Mouse (Mus musculus) stomach, embryonic 15.5 days (tissue): ENCODE data around the gene Snrnp70. TPM values are rescaled to one million over a fixed set of nuclear protein-coding genes. Genes with fewer than 3 reads are reported as not detected.

ENCODE experiments used
- ATAC-seq: fragments of 200-750 bp; cut with Nextera tagmentation; 2 replicates; pipeline ENCODE4 v1.8.0; 2017; ENCODE audit warnings: low read depth, moderate number of reproducible peaks, moderate TSS enrichment; ENCODE audit not compliant: insufficient read depth, low FRiP score
- H3K27ac ChIP-seq: fragments of 300-500 bp; sonication (generic); 2 replicates; pipeline ENCODE4 v1.5.1; 2015; ENCODE audit warnings: mild to moderate bottlenecking, inconsistent platforms
- H3K27me3 ChIP-seq: fragments of 300-500 bp; sonication (generic); replicated peaks from 2 replicates; pipeline ENCODE4 v1.6.1; 2015; ENCODE audit warnings: inconsistent platforms
- H3K36me3 ChIP-seq: fragments of 300-500 bp; sonication (generic); 2 replicates; pipeline ENCODE4 v1.6.1; 2015; ENCODE audit warnings: inconsistent platforms
- H3K4me1 ChIP-seq: fragments of 300-500 bp; sonication (generic); 2 replicates; pipeline ENCODE4 v1.6.1; 2015; ENCODE audit warnings: inconsistent platforms
- H3K4me2 ChIP-seq: fragments of 300-500 bp; sonication (generic); 2 replicates; pipeline ENCODE4 v1.6.1; 2015; ENCODE audit warnings: mild to moderate bottlenecking, inconsistent platforms
- H3K4me3 ChIP-seq: fragments of 300-500 bp; sonication (generic); replicated peaks from 2 replicates; pipeline ENCODE4 v1.5.1; 2015; ENCODE audit warnings: inconsistent platforms
- H3K9ac ChIP-seq: fragments of 300-500 bp; sonication (generic); 2 replicates; pipeline ENCODE4 v1.6.1; 2015; ENCODE audit warnings: inconsistent platforms
- H3K9me3 ChIP-seq: fragments of 300-500 bp; sonication (generic); 2 replicates; pipeline ENCODE4 v1.6.1; 2016; ENCODE audit warnings: inconsistent platforms
- WGBS: fragments of 180-500 bp; shearing (Covaris S2); methylation state at CpG from one replicate; pipeline ENCODE4 v1.1.7; 2015; 5-methylcytosine and 5-hydroxymethylcytosine counted together
- polyA plus RNA-seq: library from polyadenylated mRNA; unstranded; fragments of >200 nt; fragmentation: Nextera tagmentation; extraction: Ambion mirVana; gene quantifications from 2 replicates; pipeline ENCODE4 v1.2.1, GENCODE M21; 2015

Snrnp70 gene
- polyA plus RNA-seq = 225 and 247 TPM in 2 replicates

GRCm38 (mm10) chr7:45395578-45396336 is at the start of gene Snrnp70:
Snrnp70 (minus strand) TSS chr7:45395742.
- peak; percentile 97 for ATAC-seq
- under 1% methylated on average over 60 of the region's 60 CpGs for WGBS
- Histone ChIP-seq H3K27me3 (no peaks in the 10 kb centered on the region), H3K9ac (peak within 1 kb of the TSS; percentile 72), H3K4me1 (peaks cover 11% of the 10 kb centered on the region), H3K9me3 (no peaks in the 10 kb centered on the region), H3K36me3 (peaks cover 17% of the 10 kb centered on the region; the same call in 1 of the 2 replicates), H3K4me2 (peak within 1 kb of the TSS; percentile 89), H3K27ac (peak within 1 kb of the TSS; percentile 98), H3K4me3 (peak within 1 kb of the TSS; percentile 86)

GRCm38 (mm10) chr7:45443526-45444420 is 48.2 kb upstream of the Snrnp70 start:
- Histone ChIP-seq H3K27me3 (no peaks in the 10 kb centered on the region), H3K36me3 (peaks cover 28% of the 10 kb centered on the region), H3K9me3 (no peaks in the 10 kb centered on the region), H3K9ac (no peak overlapping the region), H3K4me3 (no peak overlapping the region), H3K27ac (no peak overlapping the region), H3K4me2 (no peak overlapping the region), H3K4me1 (0 out of 2 replicates have a peak, but pooled peaks cover 2% of the 10 kb centered on the region)
- 75% methylated on average over 22 of the region's 22 CpGs for WGBS
- no peak for ATAC-seq

GRCm38 (mm10) chr7:45437521-45438276 is 42.2 kb upstream of the Snrnp70 start, which contains the start of gene Ruvbl2:
Ruvbl2 (minus strand) TSS chr7:45438096.
- no peak for ATAC-seq
- Histone ChIP-seq H3K9ac (no peak within 1 kb of the TSS), H3K4me1 (peaks cover 37% of the 10 kb centered on the region), H3K4me3 (no peak within 1 kb of the TSS), H3K27me3 (no peaks in the 10 kb centered on the region), H3K36me3 (peaks cover 10% of the 10 kb centered on the region; the same call in 1 of the 2 replicates), H3K4me2 (peak within 1 kb of the TSS; percentile 21), H3K27ac (no peak within 1 kb of the TSS), H3K9me3 (no peaks in the 10 kb centered on the region)
- 28% methylated on average over 19 of the region's 19 CpGs for WGBS

GRCm38 (mm10) chr7:45437046-45437445 is 41.5 kb upstream of the Snrnp70 start:
- Histone ChIP-seq H3K27ac (no peak overlapping the region), H3K9ac (no peak overlapping the region), H3K4me2 (no peak overlapping the region), H3K36me3 (peaks cover 10% of the 10 kb centered on the region; the same call in 1 of the 2 replicates), H3K27me3 (no peaks in the 10 kb centered on the region), H3K4me3 (no peak overlapping the region), H3K9me3 (no peaks in the 10 kb centered on the region), H3K4me1 (peaks cover 39% of the 10 kb centered on the region)
- no peak for ATAC-seq
- WGBS = 42% methylated on average over 6 of the region's 6 CpGs

- WGBS = 89% methylated on average over 5 of the region's 5 CpGs
- no peak overlapping the region for H3K4me3 ChIP-seq
- no peak for ATAC-seq
- no peak overlapping the region for H3K9ac ChIP-seq
- H3K36me3 ChIP-seq = peaks cover 13% of the 10 kb centered on the region; the same call in 1 of the 2 replicates
- H3K9me3 ChIP-seq = no peaks in the 10 kb centered on the region
- peaks cover 39% of the 10 kb centered on the region for H3K4me1 ChIP-seq
- H3K27me3 ChIP-seq = no peaks in the 10 kb centered on the region
- H3K4me2 ChIP-seq = 0 out of 2 replicates have a peak overlapping the region, but pooled peaks have one; percentile 15
- no peak overlapping the region for H3K27ac ChIP-seq
These were observed 40.9 kb upstream of the Snrnp70 start for GRCm38 (mm10) chr7:45436444-45436843.

GRCm38 (mm10) chr7:45435038-45435437 is 39.5 kb upstream of the Snrnp70 start:
- H3K4me1 ChIP-seq = peaks cover 39% of the 10 kb centered on the region
- 2% methylated on average over 16 of the region's 16 CpGs for WGBS
- H3K27ac ChIP-seq = peak overlapping the region; percentile 74
- no peaks in the 10 kb centered on the region for H3K9me3 ChIP-seq
- no peak for ATAC-seq
- peaks cover 19% of the 10 kb centered on the region for H3K36me3 ChIP-seq
- peak overlapping the region; percentile 89 for H3K4me3 ChIP-seq
- peak overlapping the region; percentile 73 for H3K4me2 ChIP-seq
- no peaks in the 10 kb centered on the region for H3K27me3 ChIP-seq
- H3K9ac ChIP-seq = peak overlapping the region; percentile 79

- peaks cover 39% of the 10 kb centered on the region for H3K4me1 ChIP-seq
- ATAC-seq = peak; percentile 97
- H3K4me3 ChIP-seq = peak within 1 kb of the TSS; percentile 89
- peaks cover 16% of the 10 kb centered on the region for H3K36me3 ChIP-seq
- H3K27ac ChIP-seq = peak within 1 kb of the TSS; percentile 89
- H3K4me2 ChIP-seq = peak within 1 kb of the TSS; percentile 85
- H3K9ac ChIP-seq = peak within 1 kb of the TSS; percentile 85
- under 1% methylated on average over 45 of the region's 45 CpGs for WGBS
- no peaks in the 10 kb centered on the region for H3K27me3 ChIP-seq
- no peaks in the 10 kb centered on the region for H3K9me3 ChIP-seq
These were observed 38.9 kb upstream of the Snrnp70 start, which contains the start of gene Gys1 for GRCm38 (mm10) chr7:45434203-45435015. Gys1 (plus strand) TSS chr7:45434844.

GRCm38 (mm10) chr7:45433835-45434202 is 38.3 kb upstream of the Snrnp70 start:
- H3K27me3 ChIP-seq = no peaks in the 10 kb centered on the region
- ATAC-seq = no peak
- peak overlapping the region; percentile 89 for H3K27ac ChIP-seq
- peaks cover 39% of the 10 kb centered on the region for H3K4me1 ChIP-seq
- H3K9me3 ChIP-seq = no peaks in the 10 kb centered on the region
- peak overlapping the region; percentile 89 for H3K4me3 ChIP-seq
- H3K36me3 ChIP-seq = peaks cover 20% of the 10 kb centered on the region
- WGBS = 2% methylated on average over 7 of the region's 7 CpGs
- H3K9ac ChIP-seq = peak overlapping the region; percentile 85
- H3K4me2 ChIP-seq = peak overlapping the region; percentile 85

- no peak for ATAC-seq
- peaks cover 66% of the 10 kb centered on the region for H3K36me3 ChIP-seq
These were observed 31.0 kb upstream of the Snrnp70 start for GRCm38 (mm10) chr7:45426556-45426955.

GRCm38 (mm10) chr7:45421194-45421593 is 25.7 kb upstream of the Snrnp70 start:
- WGBS = 87% methylated on average over 14 of the region's 14 CpGs
- Histone ChIP-seq H3K4me3 (no peak overlapping the region), H3K27me3 (peaks cover 21% of the 10 kb centered on the region), H3K9ac (no peak overlapping the region), H3K27ac (no peak overlapping the region), H3K4me2 (no peak overlapping the region), H3K9me3 (no peaks in the 10 kb centered on the region), H3K36me3 (peaks cover 42% of the 10 kb centered on the region), H3K4me1 (peaks cover 14% of the 10 kb centered on the region)
- no peak for ATAC-seq

More at GRCm38 (mm10) chr7:45426556-45426955, 31.0 kb upstream of the Snrnp70 start:
- Histone ChIP-seq H3K4me1 (no peaks in the 10 kb centered on the region), H3K9ac (no peak overlapping the region), H3K9me3 (no peaks in the 10 kb centered on the region), H3K4me3 (no peak overlapping the region), H3K4me2 (no peak overlapping the region), H3K27ac (no peak overlapping the region), H3K27me3 (no peaks in the 10 kb centered on the region)
- WGBS = 88% methylated on average over 8 of the region's 8 CpGs

GRCm38 (mm10) chr7:45420615-45420919 is 25.0 kb upstream of the Snrnp70 start, which contains the start of gene Lhb:
Lhb (plus strand) TSS chr7:45420820.
- no peak within 1 kb of the TSS for H3K9ac ChIP-seq
- H3K27me3 ChIP-seq = peaks cover 27% of the 10 kb centered on the region
- no peak within 1 kb of the TSS for H3K27ac ChIP-seq
- H3K4me1 ChIP-seq = peaks cover 17% of the 10 kb centered on the region
- ATAC-seq = no peak
- H3K4me2 ChIP-seq = no peak within 1 kb of the TSS
- no peaks in the 10 kb centered on the region for H3K9me3 ChIP-seq
- 60% methylated on average over 6 of the region's 6 CpGs for WGBS
- peaks cover 42% of the 10 kb centered on the region for H3K36me3 ChIP-seq
- H3K4me3 ChIP-seq = no peak within 1 kb of the TSS
